Mouse (Mus musculus): ENCODE results near the gene Timm44. TPM values are rescaled to one million over a fixed set of nuclear protein-coding genes. Genes with fewer than 3 reads are reported as not detected.

Gene Timm44
- total RNA-seq, 2 experiments from 2014 or later = 67.1 to 73.9 TPM

DNA sequence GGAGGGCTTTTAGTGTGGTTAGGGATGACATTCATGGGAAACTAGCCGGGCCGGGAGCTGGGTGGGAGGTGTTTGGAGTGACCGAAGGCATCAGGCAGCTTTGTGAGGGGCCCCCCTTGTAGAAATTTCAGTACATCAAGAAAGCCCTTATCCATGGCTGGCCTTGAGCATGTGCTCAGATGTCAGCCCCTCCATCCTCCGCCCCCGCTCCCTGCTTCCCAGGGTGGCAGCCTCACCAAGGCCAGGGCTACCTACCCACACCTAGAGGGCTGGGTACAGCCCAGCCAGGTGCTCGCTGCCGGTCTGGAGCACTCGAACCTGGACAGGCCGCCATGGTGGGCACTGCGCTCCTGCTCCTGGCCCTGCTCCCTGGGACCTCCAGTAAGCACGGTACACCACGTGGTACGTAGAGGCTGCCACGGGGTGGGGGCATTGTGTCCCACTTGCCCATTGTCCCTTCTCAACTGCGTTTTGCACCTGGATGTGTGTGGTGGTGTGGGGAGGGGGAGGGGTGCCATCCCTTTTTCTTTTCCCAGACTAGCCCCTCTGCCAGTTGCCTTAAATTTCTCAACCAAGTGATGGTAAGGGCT is 27.7 kb downstream of the Timm44 start, which contains the start of gene Tgfbr3l:
Tgfbr3l (plus strand) TSS at position 264 of the 590 bp plus-strand sequence.
- DNase-seq (ENCODE audit: extremely low spot score in 1 of 2, low spot score in 2 of 2) = no peak
- intact Hi-C loops (cut with DNase I) = no loop called here

DNA sequence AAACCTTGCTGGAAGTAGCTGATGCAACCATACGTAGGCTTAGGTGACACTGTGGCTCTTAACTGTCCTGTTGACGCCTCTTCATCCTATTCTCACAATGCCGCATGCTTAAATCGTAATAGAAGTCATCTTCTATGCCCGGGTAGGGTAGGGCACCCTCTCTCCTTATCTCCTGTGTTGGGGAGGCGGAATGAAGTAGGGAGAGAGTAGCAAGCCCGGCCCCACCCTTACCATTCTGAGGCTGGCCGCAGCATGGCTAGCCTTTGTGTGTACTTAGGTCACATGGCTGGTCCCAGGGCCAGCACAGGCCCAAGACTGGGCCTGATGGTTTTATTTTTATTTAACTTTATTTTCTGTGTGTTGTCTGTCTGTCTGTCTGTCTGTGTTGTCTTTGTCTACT is 28.5 kb downstream of the Timm44 start:
- DNase-seq (ENCODE audit: extremely low spot score in 1 of 2, low spot score in 2 of 2) = no peak
- intact Hi-C loops (cut with DNase I) = no loop called here

DNA sequence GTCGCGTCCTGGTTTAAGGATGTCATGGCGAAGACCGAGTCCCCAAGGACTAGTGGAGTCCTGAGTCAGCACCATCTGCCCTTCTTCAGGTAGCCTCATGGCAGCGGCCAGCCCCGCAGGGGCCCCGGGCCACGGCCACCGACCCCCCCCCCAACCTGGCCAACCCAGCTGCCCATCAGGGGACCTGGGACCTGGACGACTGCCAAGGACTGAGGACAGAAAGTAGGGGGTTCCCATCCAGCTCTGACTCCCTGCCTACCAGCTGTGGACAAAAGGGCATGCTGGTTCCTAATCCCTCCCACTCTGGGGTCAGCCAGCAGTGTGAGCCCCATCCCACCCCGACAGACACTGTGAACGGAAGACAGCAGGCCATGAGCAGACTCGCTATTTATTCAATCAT is 30.0 kb downstream of the Timm44 start:
- intact Hi-C loops (cut with DNase I) = no loop called here
- DNase-seq (ENCODE audit: extremely low spot score in 1 of 2, low spot score in 2 of 2) = no peak

DNA sequence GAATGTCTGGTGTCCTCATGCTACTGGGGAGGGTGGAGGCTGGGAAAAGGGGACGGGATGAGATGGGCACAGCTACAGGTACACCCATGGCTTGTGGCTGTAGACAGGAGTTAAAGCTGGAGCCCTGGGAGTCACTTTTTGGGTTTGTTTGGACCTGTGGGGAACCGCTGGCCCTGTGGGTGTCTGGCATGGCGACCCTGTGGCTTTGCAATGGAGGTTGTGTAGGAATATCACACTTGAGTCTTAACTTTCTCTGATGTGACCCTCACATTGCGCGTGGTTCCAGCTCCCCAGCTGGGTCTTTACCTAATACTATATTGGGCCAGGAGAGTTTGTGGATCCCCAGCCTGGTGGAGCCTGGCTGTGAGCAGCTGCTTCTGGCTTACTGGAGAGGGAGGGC is 30.7 kb downstream of the Timm44 start:
- no peak for DNase-seq (ENCODE audit: extremely low spot score in 1 of 2, low spot score in 2 of 2)
- intact Hi-C loops (cut with DNase I) = no loop called here

DNA sequence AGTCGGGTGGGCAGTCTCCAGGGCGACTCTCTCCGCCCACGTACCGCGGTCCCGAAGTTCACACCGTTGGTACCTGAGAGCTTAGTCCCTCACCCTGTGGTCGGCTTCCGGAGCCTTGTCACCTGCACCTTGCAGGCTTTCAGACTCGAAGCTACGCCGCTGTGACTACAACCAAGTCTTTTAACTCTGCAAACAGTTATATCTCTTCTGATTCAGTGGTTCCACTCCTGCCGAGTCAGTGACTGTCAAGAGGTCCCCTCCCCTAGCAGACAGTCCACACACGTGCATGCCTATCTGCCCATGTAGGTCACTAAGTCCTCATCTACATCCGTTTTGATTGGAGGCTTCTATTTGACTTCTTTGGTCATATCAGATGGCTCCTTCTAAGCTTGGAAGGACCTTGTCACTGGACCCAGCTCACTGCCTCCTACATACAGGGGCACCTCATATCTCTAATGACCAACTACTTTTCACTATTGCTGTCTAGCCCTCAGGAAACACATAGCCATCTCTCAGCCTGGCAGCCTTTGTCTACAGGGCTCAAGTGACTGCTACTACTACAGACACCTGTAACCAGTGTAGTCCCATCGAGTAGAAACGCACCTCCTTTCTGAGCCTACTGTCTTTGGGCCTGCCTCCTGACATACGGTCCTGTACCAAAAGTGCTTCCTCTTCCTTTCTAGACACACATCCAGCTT is 36.4 kb downstream of the Timm44 start:
- intact Hi-C loops (cut with DNase I) = no loop called here
- DNase-seq (ENCODE audit: extremely low spot score in 1 of 2, low spot score in 2 of 2) = no peak

DNA sequence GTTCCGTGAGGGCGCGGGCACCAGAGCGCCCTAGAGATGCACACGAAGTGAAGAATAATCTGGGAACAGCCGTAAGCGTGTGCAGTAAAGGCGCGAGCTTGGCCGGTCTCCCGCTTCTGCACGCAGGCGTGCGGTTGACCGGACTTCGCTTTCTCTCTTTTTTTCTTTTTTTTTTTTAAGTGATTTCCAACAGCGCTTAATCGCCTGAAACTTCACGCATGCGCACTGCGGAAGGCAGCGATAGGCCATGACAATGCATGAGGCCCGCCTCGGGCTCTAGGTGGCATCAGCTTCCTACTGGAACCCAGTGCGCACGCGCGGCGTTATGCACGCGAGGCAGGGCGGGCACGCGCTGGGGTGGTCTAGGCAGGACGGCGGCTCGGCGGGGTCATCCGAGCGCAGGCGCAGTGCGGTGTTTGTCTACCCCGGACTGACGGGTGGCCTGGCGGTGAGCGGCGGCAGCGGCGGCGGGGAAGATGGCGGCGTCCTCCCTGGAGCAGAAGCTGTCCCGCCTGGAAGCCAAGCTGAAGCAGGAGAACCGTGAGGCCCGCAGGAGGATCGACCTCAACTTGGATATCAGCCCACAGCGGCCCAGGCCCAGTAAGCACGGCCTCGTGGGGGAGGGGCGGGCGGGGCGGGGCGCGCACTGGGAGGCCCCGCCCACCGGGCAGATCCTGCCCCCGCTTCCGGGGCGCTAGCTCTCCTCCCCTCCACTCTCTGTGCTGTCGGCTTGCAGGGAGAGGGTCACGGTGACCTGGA is 37.1 kb downstream of the Timm44 start, which contains the start of the genes Map2k7 and Gm49320:
Map2k7 (plus strand) TSS at position 307 of the 759 bp plus-strand sequence.
Gm49320 (plus strand) TSS at position 432 of the 759 bp plus-strand sequence.
- intact Hi-C loops (cut with DNase I) = no loop called here
- peak; percentile 100 for DNase-seq (ENCODE audit: extremely low spot score in 1 of 2, low spot score in 2 of 2)

DNA sequence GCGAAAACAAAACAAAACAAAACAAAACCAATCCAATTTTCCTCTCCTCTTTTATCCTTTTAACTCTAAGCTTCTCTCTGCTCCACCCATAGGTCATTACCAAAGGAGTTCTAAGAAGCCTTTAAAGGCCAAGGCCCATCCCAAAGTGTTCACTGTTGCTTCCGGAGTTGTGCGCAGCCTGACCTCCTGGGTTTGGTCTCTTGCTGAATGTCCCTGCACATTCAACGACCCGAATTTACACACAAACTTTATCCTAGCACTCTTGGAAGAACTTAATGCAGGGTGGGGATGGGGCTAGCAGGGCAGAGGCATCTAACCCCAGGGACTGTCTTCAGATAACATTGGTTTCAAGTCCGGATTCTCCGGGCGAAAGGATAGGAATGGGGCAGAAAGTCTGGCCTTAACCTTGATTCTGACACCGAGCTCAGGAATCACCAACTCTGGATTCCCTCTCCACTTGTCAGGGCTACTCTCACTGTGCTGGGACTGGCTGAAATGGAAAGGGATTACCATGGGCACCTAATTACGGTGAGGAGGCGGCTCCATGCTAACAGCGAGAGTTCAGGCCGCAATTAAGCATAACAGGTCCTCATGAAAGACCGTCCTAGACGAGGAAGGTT is 37.8 kb downstream of the Timm44 start:
- DNase-seq (ENCODE audit: extremely low spot score in 1 of 2, low spot score in 2 of 2) = no peak
- intact Hi-C loops (cut with DNase I) = no loop called here

DNA sequence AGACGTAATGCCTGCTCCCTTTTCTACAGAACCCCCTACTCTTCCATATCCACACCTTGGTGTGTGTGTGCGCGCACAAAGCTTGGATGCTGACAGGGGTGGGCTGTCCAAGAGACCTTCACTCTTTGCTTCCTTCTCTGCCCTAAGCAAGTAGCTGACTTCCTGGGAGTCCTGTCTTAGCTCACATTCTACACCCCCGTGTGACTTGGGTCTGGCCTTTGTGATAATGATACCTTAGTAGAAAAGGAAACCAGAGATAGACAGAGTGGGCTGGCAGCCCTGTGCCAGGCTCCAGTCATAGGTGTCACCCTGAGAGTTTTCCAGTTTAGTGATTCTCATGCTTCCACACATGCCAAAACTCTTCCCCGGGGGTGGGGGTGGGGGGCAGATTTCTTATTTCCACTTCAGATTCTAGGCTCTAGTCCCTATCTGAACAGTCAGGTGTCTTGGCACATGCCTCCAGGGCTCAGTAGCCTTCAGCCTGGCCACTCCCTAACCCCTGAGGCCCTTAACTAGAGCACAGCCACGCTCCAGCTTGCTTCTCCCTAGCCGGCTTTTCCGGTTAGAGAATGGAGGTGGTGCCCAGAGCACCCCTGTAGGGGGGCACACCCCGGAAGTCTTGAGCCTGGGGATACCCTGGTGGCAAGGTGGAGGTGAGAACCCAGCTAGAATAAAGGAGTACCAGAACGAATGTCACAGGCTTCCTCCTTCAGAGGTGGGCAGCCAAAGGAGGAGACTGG is 44.9 kb downstream of the Timm44 start:
- no peak for DNase-seq (ENCODE audit: extremely low spot score in 1 of 2, low spot score in 2 of 2)
- intact Hi-C loops (cut with DNase I) = no loop called here

DNA sequence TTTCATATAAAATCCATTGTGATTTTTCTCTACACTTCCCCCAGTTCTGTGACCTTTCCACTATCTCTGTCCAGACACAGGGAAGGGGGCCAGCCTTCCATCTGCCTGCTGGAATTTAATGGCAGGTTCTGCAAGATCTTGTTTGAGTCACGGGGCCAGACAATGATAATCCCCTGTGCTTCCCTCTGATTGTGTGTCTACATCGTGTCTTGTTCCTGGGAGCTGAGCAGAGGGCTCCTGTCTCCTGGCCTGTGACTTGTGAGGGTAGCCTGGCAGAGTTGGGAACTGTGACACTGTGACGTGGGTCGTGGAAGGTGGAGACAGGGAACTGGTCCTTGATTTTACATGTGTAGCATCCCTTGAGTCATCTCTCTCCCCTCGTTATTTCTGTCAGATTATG is 45.9 kb downstream of the Timm44 start:
- intact Hi-C loops (cut with DNase I) = no loop called here

DNA sequence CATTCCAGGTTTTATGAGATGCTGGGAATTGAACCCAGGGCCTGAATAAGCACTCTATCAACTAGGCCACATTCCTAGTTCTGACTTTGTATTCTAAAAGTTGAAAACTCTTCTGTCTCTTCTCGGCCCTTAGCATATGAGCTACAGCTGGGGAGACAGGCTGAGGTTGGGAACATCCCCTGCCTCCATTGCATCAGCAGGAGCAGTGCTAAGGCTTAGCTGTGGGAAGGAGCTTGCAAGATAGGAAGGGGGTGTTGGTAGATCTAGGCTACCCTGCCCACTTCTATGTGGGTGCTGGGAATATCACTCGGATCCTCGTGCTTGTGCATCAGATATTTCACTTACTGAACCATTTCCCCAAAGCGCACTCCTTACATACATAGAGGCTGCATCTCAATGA is 47.8 kb downstream of the Timm44 start:
- no peak for DNase-seq (ENCODE audit: extremely low spot score in 1 of 2, low spot score in 2 of 2)

More for the DNA sequence above, 45.9 kb downstream of the Timm44 start:
- no peak for DNase-seq (ENCODE audit: extremely low spot score in 1 of 2, low spot score in 2 of 2)

DNA sequence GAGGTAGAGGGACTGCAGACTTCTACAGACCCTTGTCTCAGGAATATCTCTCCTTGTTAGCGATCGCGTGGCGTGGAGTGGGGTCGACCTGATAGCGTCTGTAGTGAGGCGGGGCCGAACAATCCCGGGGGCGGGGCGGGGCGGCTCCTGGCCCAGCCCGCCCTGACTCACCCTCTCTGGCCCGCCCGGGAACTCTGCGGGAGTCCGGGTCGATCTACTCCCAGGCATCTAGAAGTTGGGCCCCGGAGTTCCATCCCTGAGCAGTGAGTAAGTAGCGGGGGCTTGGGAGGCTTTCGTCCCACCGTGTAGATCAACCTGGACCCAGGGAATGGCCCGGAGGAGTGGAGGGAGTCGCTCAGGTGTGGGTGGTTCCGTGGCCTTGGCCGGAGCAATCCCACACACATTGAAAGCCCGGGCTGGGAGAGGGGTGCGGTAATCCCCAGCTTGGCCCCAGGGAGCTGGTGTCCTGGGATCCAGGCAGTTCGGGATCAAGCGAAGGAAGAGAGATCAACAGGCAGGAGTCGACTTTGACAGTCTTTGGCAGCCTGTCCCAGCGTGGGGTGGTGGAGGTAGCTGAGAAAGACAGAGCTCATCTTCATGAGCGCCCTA is 48.9 kb downstream of the Timm44 start, which contains the start of gene Lrrc8e:
Lrrc8e (plus strand) TSS at position 89 of the 609 bp plus-strand sequence.
- intact Hi-C loops (cut with DNase I) = no loop called here
- DNase-seq (ENCODE audit: extremely low spot score in 1 of 2, low spot score in 2 of 2) = no peak

More for the DNA sequence above, 47.8 kb downstream of the Timm44 start:
- intact Hi-C loops (cut with DNase I) = no loop called here

DNA sequence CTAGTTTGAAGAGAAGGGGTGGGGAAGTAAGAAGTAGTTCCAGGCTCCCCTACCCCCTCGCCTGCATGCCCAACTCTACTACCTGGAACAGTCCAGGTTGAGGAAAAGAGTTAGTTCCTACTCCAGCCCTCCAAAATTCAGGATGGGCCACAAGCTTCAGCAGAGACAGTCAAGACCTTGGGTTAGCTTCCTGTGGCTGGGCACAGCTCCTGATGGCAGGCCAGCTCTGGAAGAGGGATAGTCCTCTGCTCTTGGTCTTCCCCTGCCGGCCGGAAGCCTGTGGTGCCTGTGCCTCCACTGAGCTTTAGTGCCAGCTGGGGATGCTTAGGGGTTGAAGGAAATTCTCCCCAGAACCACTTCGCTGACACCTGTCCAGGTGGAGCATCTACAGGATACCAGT is 49.4 kb downstream of the Timm44 start:
- no peak for DNase-seq (ENCODE audit: extremely low spot score in 1 of 2, low spot score in 2 of 2)
- intact Hi-C loops (cut with DNase I) = no loop called here

DNA sequence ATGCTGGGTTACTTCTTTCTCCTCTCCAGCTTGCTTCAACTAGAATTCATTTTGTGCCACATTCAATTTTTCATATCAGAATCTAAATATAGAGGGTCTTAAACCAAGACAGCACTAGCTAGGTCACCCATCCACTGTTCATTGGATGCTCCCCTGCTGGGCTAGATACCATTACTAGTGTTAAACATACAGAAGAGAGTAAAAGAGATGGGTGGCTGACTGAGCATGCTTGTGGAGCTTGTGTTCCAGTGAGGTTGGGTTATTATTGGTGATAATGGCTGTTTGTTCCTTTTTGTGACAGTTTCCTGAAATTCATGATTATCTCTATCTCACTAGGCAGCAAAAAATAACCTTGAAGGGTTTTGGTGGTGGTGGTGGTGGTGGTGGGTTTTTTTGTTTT is 53.7 kb downstream of the Timm44 start:
- intact Hi-C loops (cut with DNase I) = no loop called here
- no peak for DNase-seq (ENCODE audit: extremely low spot score in 1 of 2, low spot score in 2 of 2)

DNA sequence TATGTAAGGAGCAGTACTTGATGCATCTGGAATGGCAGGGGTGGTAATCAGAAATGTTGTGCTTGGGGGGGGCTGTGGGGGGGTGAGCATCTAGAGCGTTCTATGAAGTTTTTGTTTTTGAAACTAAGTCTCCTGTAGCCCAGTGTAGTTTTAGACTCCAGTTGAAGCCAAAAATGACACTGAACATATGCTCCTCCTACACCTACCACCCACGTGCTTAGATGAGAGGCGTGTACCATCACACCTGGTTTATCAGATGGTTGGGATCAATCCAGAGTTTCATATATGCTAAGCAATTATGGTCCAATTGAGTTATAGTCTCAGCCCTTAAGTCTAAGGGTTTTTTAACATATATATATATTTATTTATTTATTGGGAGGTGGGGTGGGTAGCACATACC is 56.1 kb downstream of the Timm44 start:
- no peak for DNase-seq (ENCODE audit: extremely low spot score in 1 of 2, low spot score in 2 of 2)
- intact Hi-C loops (cut with DNase I) = loop anchor here (2.0 kb wide), 1 partner anchor 15 kb away; no protein-coding TSS in a partner anchor

DNA sequence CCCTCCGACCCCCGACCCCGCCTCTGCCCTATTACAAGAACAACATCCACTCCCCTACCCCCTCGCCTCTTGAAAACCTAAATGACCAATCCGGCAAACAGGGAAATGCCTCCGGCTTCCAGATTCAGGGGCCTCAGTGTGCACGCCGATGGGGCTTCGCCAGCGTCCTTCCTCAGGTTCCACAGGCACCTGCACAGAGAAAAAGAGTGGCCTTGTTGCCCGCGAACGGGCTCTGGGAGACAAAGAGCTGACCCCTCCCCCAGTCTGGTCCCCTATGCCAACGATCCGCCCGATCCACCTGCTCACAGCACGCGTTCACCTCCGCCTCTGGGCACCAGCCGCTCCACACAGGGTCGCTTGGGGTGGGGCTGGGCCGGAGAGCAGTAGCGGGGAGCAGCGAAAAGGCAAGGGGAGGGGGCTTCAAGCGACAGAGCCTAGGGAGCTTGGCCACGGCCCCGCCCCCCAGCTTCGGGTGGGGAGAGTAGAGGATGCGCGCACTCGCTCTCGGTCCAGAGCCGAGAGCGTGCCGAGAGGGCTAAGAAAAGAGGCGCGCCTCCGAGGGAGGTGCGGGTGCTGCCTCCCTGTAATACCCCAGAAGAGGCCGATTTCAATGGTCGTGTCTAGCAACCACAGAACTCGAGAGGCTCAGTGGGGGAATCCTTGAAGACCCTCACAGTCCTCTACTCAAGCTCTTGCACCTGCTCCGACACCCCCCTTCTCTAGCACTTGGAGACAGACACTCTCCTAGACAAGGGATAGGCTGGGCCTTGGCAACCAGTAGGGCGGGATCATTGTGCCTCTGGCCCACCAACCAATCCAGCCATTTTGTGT is 58.7 kb downstream of the Timm44 start, which contains the start of gene Prr36:
Prr36 (minus strand) TSS at position 669 of the 831 bp plus-strand sequence.
- intact Hi-C loops (cut with DNase I) = no loop called here

DNA sequence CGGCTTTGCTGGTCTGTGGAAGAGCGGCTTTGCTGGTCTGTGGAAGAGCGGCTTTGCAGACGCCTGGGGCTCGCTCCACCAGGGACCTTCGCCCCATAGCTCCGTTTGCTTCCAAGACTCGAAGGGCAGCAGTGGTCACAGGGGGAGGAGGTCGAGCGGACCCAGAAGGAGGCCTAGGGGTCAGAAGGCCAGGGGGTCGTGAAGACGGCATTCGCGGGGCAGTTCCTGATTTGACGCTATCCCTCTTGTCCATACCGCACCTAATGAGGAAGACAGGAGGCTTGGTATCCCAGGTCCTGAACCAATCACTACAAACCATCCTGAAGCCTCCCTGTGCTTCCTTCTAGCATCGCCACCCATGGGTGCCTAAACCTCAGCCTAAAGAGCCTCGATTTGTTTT is 59.4 kb downstream of the Timm44 start:
- peak in 1 of 2 experiments; percentile 47 for DNase-seq (ENCODE audit: extremely low spot score in 1 of 2, low spot score in 2 of 2)
- intact Hi-C loops (cut with DNase I) = no loop called here

More for the DNA sequence above, 58.7 kb downstream of the Timm44 start, which contains the start of gene Prr36:
- peak; percentile 67 to 83 for DNase-seq (ENCODE audit: extremely low spot score in 1 of 2, low spot score in 2 of 2)

Measured in left cerebral cortex, postnatal 10 days (tissue).